9 mouse cellular contexts compared by ENCODE assay signal in the genomic region with DNA sequence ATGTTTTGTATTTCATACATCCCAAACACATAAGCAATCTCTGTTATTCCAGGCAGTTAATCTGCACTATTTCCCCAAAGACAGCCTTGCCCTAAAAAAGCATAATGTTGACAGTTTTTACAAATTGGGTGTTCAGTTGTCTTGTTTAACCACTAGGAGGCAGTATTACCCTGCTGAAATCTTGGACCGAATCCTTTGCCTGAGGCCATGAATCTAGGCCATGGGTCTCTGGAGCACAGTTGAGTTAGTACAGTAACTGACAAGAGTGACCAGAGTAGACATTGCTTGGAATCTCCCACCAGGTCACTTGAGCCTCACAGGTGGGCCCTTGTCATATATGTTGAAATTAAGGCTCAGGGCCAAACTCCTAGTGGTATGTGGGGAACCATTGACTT. TPM values are rescaled to one million over a fixed set of nuclear protein-coding genes. Genes with fewer than 3 reads are reported as not detected.
DNase-seq lines count a peak whose midpoint lies in the region; ATAC-seq and TF ChIP-seq lines count a peak whose summit lies in the region.
"Had no signal": no experiment of that assay in that cellular context is flagged by ENCODE, and none has a peak within 500 bp of the region (broad histone marks: within the 10 kb centered on the region; RNA-seq: fewer than 3 reads in every experiment).

No protein-coding gene starts in this region.

- no peaks in the 10 kb centered on the region for H3K27me3 ChIP-seq in heart, embryonic 15.5 days
- H3K27me3 ChIP-seq in MEL (ENCODE audit: control insufficient read depth in 1 of 2, insufficient read depth in 2 of 2, low read length in 2 of 2): no peaks in the 10 kb centered on the region
- H3K27me3 ChIP-seq: neural tube, embryonic 13.5 days had no signal

- peak; percentile 56 for TF ChIP-seq RAD21 in MEL (IDR thresholded peaks at IDR 0.05; ENCODE audit: low read depth, low read length)

- 82% methylated on average over 1 of the region's 1 CpGs for WGBS in heart, embryonic 15.5 days

- H3K9me3 ChIP-seq in heart, embryonic 15.5 days (replicated peaks): no peaks in the 10 kb centered on the region
- no peaks in the 10 kb centered on the region for H3K9me3 ChIP-seq in MEL (replicated peaks; ENCODE audit: insufficient read depth, low read length)
- H3K9me3 ChIP-seq: neural tube, embryonic 13.5 days had no signal

- TF ChIP-seq EP300 in MEL (IDR thresholded peaks at IDR 0.05; ENCODE audit: low read depth in 1 of 2, low read length in 2 of 2): no peak

- DNase-seq in heart, adult 8-10 months (ENCODE audit: low spot score): no peak
- peak; percentile 86 for DNase-seq in 3T3-L1 (ENCODE audit: low read depth, low spot score)
- DNase-seq in MEL (ENCODE audit: low read depth, low spot score): peak; percentile 67
- DNase-seq in thymus, postnatal 25 days: no peak
- no peak for DNase-seq in adrenal gland, adult 2 months

- H3K4me1 ChIP-seq in heart, embryonic 15.5 days (replicated peaks): peaks cover 32% of the 10 kb centered on the region
- H3K4me1 ChIP-seq in MEL (ENCODE audit: control insufficient read depth in 1 of 2, insufficient read depth in 2 of 2, low read length in 2 of 2): peaks cover 12 to 16% of the 10 kb centered on the region in 2 experiments; a peak in 3 of 4 replicates

- no peak overlapping the region for H3K4me2 ChIP-seq in heart, embryonic 15.5 days
- H3K4me2 ChIP-seq: neural tube, embryonic 13.5 days had no signal

- no peaks in the 10 kb centered on the region; the same call in 1 of the 2 replicates for H3K79me2 ChIP-seq in MEL (ENCODE audit: control insufficient read depth, insufficient read depth, low read length, poor library complexity)

- peak in 1 of 2 experiments; percentile 10; a peak in 1 of 4 replicates for TF ChIP-seq POLR2A in MEL (IDR thresholded peaks at IDR 0.05; ENCODE audit: control insufficient read depth in 1 of 2, insufficient read depth in 1 of 2, low read depth in 1 of 2, low read length in 2 of 2, poor library complexity in 1 of 2)

- no peak for ATAC-seq in heart, embryonic 15.5 days (replicated peaks; ENCODE audit: insufficient number of reproducible peaks, insufficient read depth, low FRiP score, low read depth)
- peak; percentile 45 for ATAC-seq in inflammation-experienced regulatory T-cells, adult 6 months
- ATAC-seq in erythroid progenitor cell, adult 5-6 weeks (replicated peaks; ENCODE audit: low FRiP score, poor library complexity, severe bottlenecking): no peak

- TF ChIP-seq CTCF in MEL (IDR thresholded peaks at IDR 0.05 in 2 of 3, conservative IDR thresholded peaks at IDR 0.05 in 1 of 3; ENCODE audit: control insufficient read depth in 1 of 3, insufficient read depth in 1 of 3, low read depth in 2 of 3, low read length in 3 of 3, poor library complexity in 1 of 3, severe bottlenecking in 1 of 3): peak; percentile 23 to 90 (median 73); a peak in 5 of 6 replicates

- H3K36me3 ChIP-seq in heart, embryonic 15.5 days: peaks cover 63% of the 10 kb centered on the region
- peaks cover 31 to 36% of the 10 kb centered on the region in 2 experiments for H3K36me3 ChIP-seq in MEL (ENCODE audit: control insufficient read depth in 1 of 2, insufficient read depth in 2 of 2, low read length in 2 of 2)

- 0 out of 2 replicates have a peak overlapping the region, but pooled peaks have one; percentile 73 for H3K27ac ChIP-seq in heart, embryonic 15.5 days
- no peak overlapping the region for H3K27ac ChIP-seq in MEL (ENCODE audit: control insufficient read depth, low read depth, low read length)
- H3K27ac ChIP-seq: neural tube, embryonic 13.5 days had no signal

- H3K4me3 ChIP-seq in heart, embryonic 15.5 days: no peak overlapping the region
- no peak overlapping the region for H3K4me3 ChIP-seq in MEL (ENCODE audit: control insufficient read depth in 1 of 2, insufficient read depth in 1 of 2, low read depth in 2 of 2, low read length in 2 of 2)
- H3K4me3 ChIP-seq: neural tube, embryonic 13.5 days had no signal

- no peak overlapping the region for H3K9ac ChIP-seq in heart, embryonic 15.5 days
- H3K9ac ChIP-seq in MEL (ENCODE audit: control insufficient read depth, low read depth, low read length, poor library complexity, severe bottlenecking): no peak overlapping the region
- H3K9ac ChIP-seq: neural tube, embryonic 13.5 days had no signal

TF ChIP-seq in MEL, 35 proteins besides CTCF, POLR2A, EP300 and RAD21 (continues in another document):
- TF ChIP-seq SMC3 (IDR thresholded peaks at IDR 0.05; ENCODE audit: low read depth, low read length): peak; percentile 48
- no peak for TF ChIP-seq SIN3A (IDR thresholded peaks at IDR 0.05; ENCODE audit: low read length)
- no peak for TF ChIP-seq ZNF384 (IDR thresholded peaks at IDR 0.05; ENCODE audit: low read depth, low read length)
- TF ChIP-seq HCFC1 (IDR thresholded peaks at IDR 0.05; ENCODE audit: low read depth, low read length): no peak
- no peak for TF ChIP-seq E2F4 (IDR thresholded peaks at IDR 0.05; ENCODE audit: borderline replicate concordance, low read depth, low read length)
- TF ChIP-seq MXI1 (IDR thresholded peaks at IDR 0.05; ENCODE audit: low read depth, low read length): no peak
- no peak; the same call in 1 of the 2 replicates for TF ChIP-seq ZC3H11A (IDR thresholded peaks at IDR 0.05; ENCODE audit: low read depth, low read length)
- no peak for TF ChIP-seq ELF1 (IDR thresholded peaks at IDR 0.05; ENCODE audit: low read depth, low read length)
- TF ChIP-seq ZMIZ1 (IDR thresholded peaks at IDR 0.05; ENCODE audit: low read depth, low read length): no peak; the same call in 1 of the 2 replicates
- TF ChIP-seq USF2 (IDR thresholded peaks at IDR 0.05; ENCODE audit: borderline replicate concordance in 1 of 2, insufficient read depth in 1 of 2, low read depth in 1 of 2, low read length in 2 of 2): no peak
- TF ChIP-seq MAX (IDR thresholded peaks at IDR 0.05; ENCODE audit: low read length): no peak
- TF ChIP-seq ZKSCAN1 (IDR thresholded peaks at IDR 0.05; ENCODE audit: low read depth, low read length): no peak
- TF ChIP-seq TAL1 (IDR thresholded peaks at IDR 0.05; ENCODE audit: low read length): no peak
- TF ChIP-seq POLR2AphosphoS2 (IDR thresholded peaks at IDR 0.05; ENCODE audit: low read length): peak; percentile 73; the same call in 1 of the 2 replicates
- no peak for TF ChIP-seq GABPA (IDR thresholded peaks at IDR 0.05; ENCODE audit: low read depth, low read length)
- no peak for TF ChIP-seq MAFK (IDR thresholded peaks at IDR 0.05; ENCODE audit: borderline replicate concordance, low read depth, low read length)
- no peak for TF ChIP-seq MAZ (IDR thresholded peaks at IDR 0.05; ENCODE audit: low read depth, low read length)
- TF ChIP-seq GATA1 (IDR thresholded peaks at IDR 0.05; ENCODE audit: low read depth, low read length): no peak
- no peak for TF ChIP-seq BHLHE40 (IDR thresholded peaks at IDR 0.05; ENCODE audit: borderline replicate concordance, low read depth, low read length)
- TF ChIP-seq POLR2AphosphoS5 (IDR thresholded peaks at IDR 0.05; ENCODE audit: borderline replicate concordance, low read depth, low read length): no peak; the same call in 1 of the 2 replicates
- no peak for TF ChIP-seq CHD1 (IDR thresholded peaks at IDR 0.05; ENCODE audit: low read depth, low read length)
- TF ChIP-seq NELFE (IDR thresholded peaks at IDR 0.05; ENCODE audit: low read depth, low read length): peak; percentile 22; the same call in 1 of the 2 replicates

RNA-seq across cellular contexts. Expression of a gene that starts 12.5 kb away (rescaled TPM):
- 318 and 332 TPM in 2 replicates for polyA plus RNA-seq in heart, embryonic 15.5 days (2015; fragmentation: Nextera tagmentation; extraction: Ambion mirVana)
- 10 to 100 TPM; 52.6 to 73.3 (median 70.5) TPM for total RNA-seq in heart, adult 8-10 months (2022)
- total RNA-seq in MEL (2012; rRNA removed): 312 and 367 TPM in 2 replicates
- polyA plus RNA-seq in MEL (2012; ENCODE audit: insufficient read depth in 1 of 2, insufficient read length in 2 of 2, low read depth in 1 of 2, low replicate concordance in 2 of 2, missing spikeins in 1 of 2): 100 to 1,000 TPM; 326 to 556 TPM
- polyA plus RNA-seq in inflammation-experienced regulatory T-cells, adult 6 months (2017; shearing (Covaris generic)): 100 to 1,000 TPM; 296 to 519 (median 387) TPM
- 336 and 352 TPM in 2 replicates for total RNA-seq in erythroid progenitor cell, adult 5-6 weeks (2015; ENCODE audit: low replicate concordance)
- total RNA-seq in erythroid progenitor cell, adult 5-6 weeks (2017; ENCODE audit: low replicate concordance): 441 and 499 TPM in 2 replicates
- 100 to 1,000 TPM in 1 of 2 experiments, 10 to 100 TPM in 1; 94.0 to 149 TPM for total RNA-seq in adrenal gland, adult 2 months (2021)
- polyA plus RNA-seq in adrenal gland, adult 2 months (2012; rRNA removed): 161 and 183 TPM in 2 replicates

RNA-seq across cellular contexts. Expression of a gene that starts 37.1 kb away (rescaled TPM):
- polyA plus RNA-seq in heart, embryonic 15.5 days (2015; fragmentation: Nextera tagmentation; extraction: Ambion mirVana): 73.6 and 78.0 TPM in 2 replicates
- total RNA-seq in heart, adult 8-10 months (2022): 10 to 100 TPM; 26.4 to 31.4 (median 29.0) TPM
- 14.4 and 17.1 TPM in 2 replicates for total RNA-seq in MEL (2012; rRNA removed)
- polyA plus RNA-seq in MEL (2012; ENCODE audit: insufficient read depth in 1 of 2, insufficient read length in 2 of 2, low read depth in 1 of 2, low replicate concordance in 2 of 2, missing spikeins in 1 of 2): 100 to 1,000 TPM in 1 of 2 experiments, 10 to 100 TPM in 1; 49.3 to 290 TPM
- polyA plus RNA-seq in inflammation-experienced regulatory T-cells, adult 6 months (2017; shearing (Covaris generic)): 100 to 1,000 TPM; 155 to 250 (median 235) TPM
- 112 and 129 TPM in 2 replicates for total RNA-seq in erythroid progenitor cell, adult 5-6 weeks (2015; ENCODE audit: low replicate concordance)
- total RNA-seq in erythroid progenitor cell, adult 5-6 weeks (2017; ENCODE audit: low replicate concordance): 111 and 134 TPM in 2 replicates
- total RNA-seq in adrenal gland, adult 2 months (2021): 10 to 100 TPM; 50.5 to 52.6 TPM
- polyA plus RNA-seq in adrenal gland, adult 2 months (2012; rRNA removed): 151 and 161 TPM in 2 replicates

RNA-seq across cellular contexts. Expression of a gene that starts 45.9 kb away (rescaled TPM):
- 53.3 and 64.4 TPM in 2 replicates for polyA plus RNA-seq in heart, embryonic 15.5 days (2015; fragmentation: Nextera tagmentation; extraction: Ambion mirVana)
- total RNA-seq in heart, adult 8-10 months (2022): 10 to 100 TPM; 11.7 to 32.6 (median 22.3) TPM
- total RNA-seq in MEL (2012; rRNA removed): 2.0 and 2.3 TPM in 2 replicates
- polyA plus RNA-seq in MEL (2012; ENCODE audit: insufficient read depth in 1 of 2, insufficient read length in 2 of 2, low read depth in 1 of 2, low replicate concordance in 2 of 2, missing spikeins in 1 of 2): 10 to 100 TPM in 1 of 2 experiments, not detected in 1; 21.0 TPM
- 10 to 100 TPM in 1 of 3 experiments, 1 to 10 TPM in 2; 1.7 to 57.4 (median 2.5) TPM for polyA plus RNA-seq in inflammation-experienced regulatory T-cells, adult 6 months (2017; shearing (Covaris generic))
- total RNA-seq in erythroid progenitor cell, adult 5-6 weeks (2015; ENCODE audit: low replicate concordance): 0.84 and 2.5 TPM in 2 replicates
- total RNA-seq in erythroid progenitor cell, adult 5-6 weeks (2017; ENCODE audit: low replicate concordance): 2.3 TPM in 1 of 2 replicates, not detected in the other
- 100 to 1,000 TPM in 1 of 2 experiments, 10 to 100 TPM in 1; 36.4 to 108 TPM for total RNA-seq in adrenal gland, adult 2 months (2021)
- polyA plus RNA-seq in adrenal gland, adult 2 months (2012; rRNA removed): 32.2 and 33.7 TPM in 2 replicates

Comparison
In these comparisons a context has a peak if more than half of its experiments do, and no peak if none do; other contexts are left out.
1. DNase-seq: peak in 3T3-L1 (single experiment) and MEL (single experiment); none in heart, adult 8-10 months (single experiment), thymus, postnatal 25 days (single experiment) and adrenal gland, adult 2 months (single experiment).